8 mouse cellular contexts compared by ENCODE assay signal in genomic region chr12:16999739-17000497, GRCm38 (mm10). TPM values are rescaled to one million over a fixed set of nuclear protein-coding genes. Genes with fewer than 3 reads are reported as not detected.
DNase-seq lines count a peak whose midpoint lies in the region; ATAC-seq lines count a peak whose summit lies in the region.

TSS of gene Pqlc3 (minus strand) at chr12:17000408.

- H3K4me1 ChIP-seq in intestine, embryonic 14.5 days (replicated peaks; ENCODE audit: control insufficient read depth, insufficient read depth, low read length) = peaks cover 9% of the 10 kb centered on the region

- peak within 1 kb of the TSS; percentile 59 for H3K4me3 ChIP-seq in intestine, embryonic 14.5 days (ENCODE audit: low read depth, low read length)

- H3K27ac ChIP-seq in intestine, embryonic 14.5 days (ENCODE audit: low read depth) = no peak within 1 kb of the TSS

- ATAC-seq in intestine, embryonic 14.5 days (replicated peaks; ENCODE audit: low FRiP score, low TSS enrichment, low read depth) = peak; percentile 96

- no peaks in the 10 kb centered on the region for H3K9me3 ChIP-seq in intestine, embryonic 14.5 days (ENCODE audit: control insufficient read depth, low read length)

- 0 out of 2 replicates have a peak, but pooled peaks cover 10% of the 10 kb centered on the region for H3K27me3 ChIP-seq in intestine, embryonic 14.5 days (replicated peaks; ENCODE audit: control insufficient read depth, insufficient read depth, low read length)

- WGBS in intestine, embryonic 14.5 days = under 1% methylated on average over 57 of the region's 57 CpGs

- DNase-seq in adipocyte (ENCODE audit: low spot score) = peak; percentile 93
- DNase-seq in embryo, embryonic 11 days = peak; percentile 83
- DNase-seq in gastrocnemius, postnatal 36 days = peak; percentile 78 to 86
- DNase-seq in intestine, embryonic 14.5 days (ENCODE audit: low spot score) = peak; percentile 90
- DNase-seq in left cerebral cortex, postnatal 25 days (ENCODE audit: low spot score in 2 of 2) = peak; percentile 74 to 79
- DNase-seq in mesoderm, embryonic 11.5 days (ENCODE audit: low read depth, low spot score) = peak; percentile 83
- DNase-seq in right cerebral cortex, postnatal 4 days = peak; percentile 57
- peak; percentile 87 for DNase-seq in yolk sac, embryonic 10.5 days (ENCODE audit: low spot score)

- H3K36me3 ChIP-seq in intestine, embryonic 14.5 days (ENCODE audit: control insufficient read depth, insufficient read depth, low read length) = 0 out of 2 replicates have a peak, but pooled peaks cover 7% of the 10 kb centered on the region

- intact Hi-C loops in gastrocnemius, postnatal 36 days (cut with DNase I) = no loop called here
- intact Hi-C loops in left cerebral cortex, postnatal 25 days (cut with DNase I) = no loop called here

- peak within 1 kb of the TSS; percentile 30 for H3K9ac ChIP-seq in intestine, embryonic 14.5 days (ENCODE audit: low read length)

- H3K4me2 ChIP-seq in intestine, embryonic 14.5 days (ENCODE audit: low read length) = peak within 1 kb of the TSS; percentile 88

RNA-seq across cellular contexts. Expression of gene Pqlc3, which starts in this region (rescaled TPM):
- total RNA-seq in gastrocnemius, postnatal 36 days (2021) = 1 to 10 TPM; 1.4 to 1.7 TPM
- polyA plus RNA-seq in intestine, embryonic 14.5 days (2014; fragmentation: Nextera tagmentation; extraction: Ambion mirVana) = 7.5 and 9.9 TPM in 2 replicates
- 1 to 10 TPM in 1 of 2 experiments, under 1 TPM in 1; 0.89 to 1.5 TPM for total RNA-seq in left cerebral cortex, postnatal 25 days (2021)
